Mouse (Mus musculus) heart, embryonic 16.5 days (tissue): ENCODE measurements around the gene Amy2a4. TPM values are rescaled to one million over a fixed set of nuclear protein-coding genes. Genes with fewer than 3 reads are reported as not detected.
"Not testable (repeated sequence)": the region's sequence is repeated elsewhere in the genome, so short reads cannot be mapped to it uniquely, and the experiment has no call there.

Source experiments
- ATAC-seq: fragments of 200-750 bp; cut with Nextera tagmentation; replicated peaks from 2 replicates; pipeline ENCODE4 v1.8.0; 2017; ENCODE audit warnings: moderate number of reproducible peaks; ENCODE audit not compliant: insufficient read depth, low FRiP score; ENCODE audit errors: extremely low read depth
- H3K27ac ChIP-seq: fragments of 300-500 bp; sonication (generic); 2 replicates; pipeline ENCODE4 v1.5.1; 2014; ENCODE audit warnings: mild to moderate bottlenecking, low read length, control low read depth, moderate library complexity
- H3K27me3 ChIP-seq: fragments of 300-500 bp; sonication (generic); 2 replicates; pipeline ENCODE4 v1.6.1; 2014; ENCODE audit warnings: low read length, mixed read lengths; ENCODE audit not compliant: control insufficient read depth, insufficient read depth
- H3K36me3 ChIP-seq: fragments of 300-500 bp; sonication (generic); 2 replicates; pipeline ENCODE4 v1.6.1; 2014; ENCODE audit not compliant: control insufficient read depth, insufficient read depth
- H3K4me1 ChIP-seq: fragments of 300-500 bp; sonication (generic); 2 replicates; pipeline ENCODE4 v1.6.1; 2014; ENCODE audit warnings: low read length, mixed read lengths; ENCODE audit not compliant: control insufficient read depth, insufficient read depth
- H3K4me2 ChIP-seq: fragments of 300-500 bp; sonication (generic); 2 replicates; pipeline ENCODE4 v1.6.1; 2014; ENCODE audit warnings: low read depth, mild to moderate bottlenecking, control low read depth, low read length
- H3K4me3 ChIP-seq: fragments of 300-500 bp; sonication (generic); 2 replicates; pipeline ENCODE4 v1.5.1; 2014; ENCODE audit warnings: mild to moderate bottlenecking, control low read depth, low read length
- H3K9ac ChIP-seq: fragments of 300-500 bp; sonication (generic); 2 replicates; pipeline ENCODE4 v1.6.1; 2014; ENCODE audit warnings: low read length, control low read depth
- H3K9me3 ChIP-seq: fragments of 300-500 bp; sonication (generic); replicated peaks from 2 replicates; pipeline ENCODE4 v1.6.1; 2016; ENCODE audit warnings: low read length; ENCODE audit not compliant: control insufficient read depth
- WGBS: fragments of 180-500 bp; shearing (Covaris S2); extraction: QIAGEN DNeasy Blood & Tissue Kit; methylation state at CpG from one replicate; pipeline ENCODE4 v1.1.7; 2014; 5-methylcytosine and 5-hydroxymethylcytosine counted together
- polyA plus RNA-seq: library from polyadenylated mRNA; unstranded; fragments of >200 nt; fragmentation: Nextera tagmentation; extraction: Ambion mirVana; gene quantifications from 2 replicates; pipeline ENCODE4 v1.2.1, GENCODE M21; 2015

Amy2a4 gene
- 0.51 TPM in 1 of 2 replicates, not detected in the other for polyA plus RNA-seq

DNA sequence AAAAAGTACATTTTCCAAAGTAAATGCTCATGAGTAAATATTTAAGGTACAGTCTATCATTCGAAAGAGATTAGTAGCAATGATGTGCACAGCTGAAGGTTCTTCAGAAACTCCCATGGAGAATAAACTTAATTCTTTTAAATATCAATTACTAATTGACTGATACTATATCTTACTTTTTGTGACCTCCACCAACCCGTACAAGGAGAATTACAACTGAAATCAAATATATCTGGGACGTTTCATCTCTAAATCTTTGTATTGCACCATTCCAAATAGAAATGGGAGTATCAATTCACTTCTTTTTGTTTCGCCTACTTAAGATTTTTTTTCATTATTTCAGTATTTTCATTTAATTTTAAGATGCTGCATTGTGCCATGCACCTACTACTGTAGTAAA is at the start of gene Amy2a4:
Gene Amy2a4, minus strand, starts transcription at position 101 of the 400 bp plus-strand sequence.
- H3K36me3 ChIP-seq, H3K27me3 ChIP-seq, H3K4me1 ChIP-seq, H3K4me2 ChIP-seq, H3K4me3 ChIP-seq, H3K9ac ChIP-seq, H3K27ac ChIP-seq, ATAC-seq, H3K9me3 ChIP-seq: not testable (repeated sequence)
- no CpG with 5 or more reads among the region's 4 CpGs for WGBS

DNA sequence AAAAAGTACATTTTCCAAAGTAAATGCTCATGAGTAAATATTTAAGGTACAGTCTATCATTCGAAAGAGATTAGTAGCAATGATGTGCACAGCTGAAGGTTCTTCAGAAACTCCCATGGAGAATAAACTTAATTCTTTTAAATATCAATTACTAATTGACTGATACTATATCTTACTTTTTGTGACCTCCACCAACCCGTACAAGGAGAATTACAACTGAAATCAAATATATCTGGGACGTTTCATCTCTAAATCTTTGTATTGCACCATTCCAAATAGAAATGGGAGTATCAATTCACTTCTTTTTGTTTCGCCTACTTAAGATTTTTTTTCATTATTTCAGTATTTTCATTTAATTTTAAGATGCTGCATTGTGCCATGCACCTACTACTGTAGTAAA is 32.7 kb upstream of the Amy2a4 start, which contains the start of gene Amy2a3:
Gene Amy2a3, minus strand, starts transcription at position 101 of the 400 bp plus-strand sequence.
- WGBS: no CpG with 5 or more reads among the region's 4 CpGs
- not testable (repeated sequence) for H3K27ac ChIP-seq, H3K9ac ChIP-seq, H3K9me3 ChIP-seq, H3K4me2 ChIP-seq, H3K36me3 ChIP-seq, H3K27me3 ChIP-seq, H3K4me3 ChIP-seq, ATAC-seq, H3K4me1 ChIP-seq

DNA sequence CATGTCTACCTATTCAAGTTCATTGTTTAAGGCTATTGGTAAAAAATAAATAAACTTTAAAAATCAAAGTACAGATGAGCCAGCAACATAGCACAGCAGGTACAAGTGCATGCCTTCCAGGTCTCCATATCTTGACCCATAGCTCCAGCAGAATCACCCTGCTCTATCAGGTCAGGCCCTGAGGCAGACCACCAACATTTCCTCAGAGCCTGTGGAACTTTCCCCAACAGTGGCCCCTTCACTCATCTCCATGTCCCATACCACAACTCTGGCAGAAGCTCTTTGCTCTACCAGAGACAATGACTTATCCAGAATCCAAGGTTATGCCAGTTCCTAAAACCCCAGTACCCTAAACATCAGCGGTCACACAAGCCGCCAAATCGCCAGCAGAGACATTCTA is 21.7 kb upstream of the Amy2a4 start:
- not testable (repeated sequence) for H3K36me3 ChIP-seq, H3K9ac ChIP-seq, H3K4me3 ChIP-seq, H3K4me1 ChIP-seq, ATAC-seq, H3K9me3 ChIP-seq, H3K27me3 ChIP-seq, H3K4me2 ChIP-seq, H3K27ac ChIP-seq
- no CpG with 5 or more reads among the region's 3 CpGs for WGBS

DNA sequence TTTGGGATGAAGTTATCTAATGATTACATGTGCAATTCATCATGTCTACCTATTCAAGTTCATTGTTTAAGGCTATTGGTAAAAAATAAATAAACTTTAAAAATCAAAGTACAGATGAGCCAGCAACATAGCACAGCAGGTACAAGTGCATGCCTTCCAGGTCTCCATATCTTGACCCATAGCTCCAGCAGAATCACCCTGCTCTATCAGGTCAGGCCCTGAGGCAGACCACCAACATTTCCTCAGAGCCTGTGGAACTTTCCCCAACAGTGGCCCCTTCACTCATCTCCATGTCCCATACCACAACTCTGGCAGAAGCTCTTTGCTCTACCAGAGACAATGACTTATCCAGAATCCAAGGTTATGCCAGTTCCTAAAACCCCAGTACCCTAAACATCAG is 11.0 kb downstream of the Amy2a4 start:
- not testable (repeated sequence) for H3K4me3 ChIP-seq, H3K27me3 ChIP-seq, H3K9me3 ChIP-seq, ATAC-seq, H3K4me2 ChIP-seq, H3K27ac ChIP-seq, H3K36me3 ChIP-seq, H3K9ac ChIP-seq, H3K4me1 ChIP-seq

DNA sequence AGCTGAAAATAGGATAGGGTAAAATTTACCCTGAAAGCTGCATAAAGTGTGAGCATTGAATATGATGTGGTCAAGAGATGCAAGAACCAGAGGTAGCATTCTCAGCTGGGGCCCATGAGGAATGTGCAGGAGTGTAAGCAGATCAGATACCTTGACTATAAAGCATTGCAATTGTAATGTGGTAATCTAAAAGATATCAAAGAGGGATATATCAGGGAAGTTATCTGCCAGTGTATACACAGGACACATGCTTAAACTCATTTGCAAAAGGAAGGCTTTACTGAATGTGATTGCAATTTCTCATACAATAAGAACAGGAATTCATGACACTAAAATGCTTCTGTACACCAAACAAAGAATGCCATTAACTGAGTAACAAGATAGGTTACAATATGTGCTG is 11.7 kb downstream of the Amy2a4 start:
- not testable (repeated sequence) for H3K9me3 ChIP-seq, H3K36me3 ChIP-seq, H3K4me3 ChIP-seq, H3K27me3 ChIP-seq, H3K9ac ChIP-seq, H3K4me1 ChIP-seq, H3K4me2 ChIP-seq, ATAC-seq, H3K27ac ChIP-seq

DNA sequence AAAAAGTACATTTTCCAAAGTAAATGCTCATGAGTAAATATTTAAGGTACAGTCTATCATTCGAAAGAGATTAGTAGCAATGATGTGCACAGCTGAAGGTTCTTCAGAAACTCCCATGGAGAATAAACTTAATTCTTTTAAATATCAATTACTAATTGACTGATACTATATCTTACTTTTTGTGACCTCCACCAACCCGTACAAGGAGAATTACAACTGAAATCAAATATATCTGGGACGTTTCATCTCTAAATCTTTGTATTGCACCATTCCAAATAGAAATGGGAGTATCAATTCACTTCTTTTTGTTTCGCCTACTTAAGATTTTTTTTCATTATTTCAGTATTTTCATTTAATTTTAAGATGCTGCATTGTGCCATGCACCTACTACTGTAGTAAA is 32.5 kb downstream of the Amy2a4 start, which contains the start of gene Amy2a5:
Gene Amy2a5, minus strand, starts transcription at position 101 of the 400 bp plus-strand sequence.
- H3K9me3 ChIP-seq, H3K27ac ChIP-seq, ATAC-seq, H3K9ac ChIP-seq, H3K4me1 ChIP-seq, H3K27me3 ChIP-seq, H3K36me3 ChIP-seq, H3K4me2 ChIP-seq, H3K4me3 ChIP-seq: not testable (repeated sequence)
- WGBS: no CpG with 5 or more reads among the region's 4 CpGs

Other genes starting within 250 kb of the Amy2a4 start
- gene Amy2a5, start 32.6 kb downstream of the Amy2a4 start, polyA plus RNA-seq: 0.06 TPM in 1 of 2 replicates, not detected in the other
- 0.51 TPM in 1 of 2 replicates, not detected in the other for gene Amy2a3, start 32.6 kb upstream of the Amy2a4 start, polyA plus RNA-seq
- 0.51 TPM in 1 of 2 replicates, not detected in the other for gene Amy2a2, start 65.2 kb upstream of the Amy2a4 start, polyA plus RNA-seq
- 0.37 and 4.1 TPM in 2 replicates for gene Amy2a1, start 241.0 kb upstream of the Amy2a4 start, polyA plus RNA-seq